Mouse (Mus musculus): ENCODE measurements around the gene Matn1. TPM values are rescaled to one million over a fixed set of nuclear protein-coding genes. Genes with fewer than 3 reads are reported as not detected.

Matn1 gene
- polyA plus RNA-seq, 1 experiment from 2014 or later, result not detected

GRCm38 (mm10) chr4:130906296-130906695, 37.9 kb upstream of the Matn1 start:
- Histone ChIP-seq H3K27me3 (ENCODE audit: control insufficient read depth, insufficient read depth, low read length) (no peaks in the 10 kb centered on the region), H3K4me2 (ENCODE audit: low read depth, low read length) (no peak overlapping the region), H3K9me3 (ENCODE audit: control insufficient read depth, low read length) (no peaks in the 10 kb centered on the region), H3K27ac (ENCODE audit: low read depth, low read length) (no peak overlapping the region), H3K9ac (replicated peaks; ENCODE audit: low read depth, low read length) (no peak overlapping the region), H3K4me3 (ENCODE audit: low read depth, low read length) (no peak overlapping the region), H3K36me3 (ENCODE audit: control insufficient read depth, insufficient read depth, low read length) (no peaks in the 10 kb centered on the region), H3K4me1 (ENCODE audit: control insufficient read depth, insufficient read depth, low read length) (peaks cover 4% of the 10 kb centered on the region)
- WGBS, result 23% methylated on average over 8 of the region's 8 CpGs
- ATAC-seq (ENCODE audit: low read depth), result peak; percentile 63; the same call in 1 of the 2 replicates

- no peak overlapping the region for H3K4me2 ChIP-seq (ENCODE audit: low read depth, low read length)
- no peaks in the 10 kb centered on the region for H3K36me3 ChIP-seq (ENCODE audit: control insufficient read depth, insufficient read depth, low read length)
- H3K4me3 ChIP-seq (ENCODE audit: low read depth, low read length), result no peak overlapping the region
- no peak overlapping the region for H3K27ac ChIP-seq (ENCODE audit: low read depth, low read length)
- no peak for ATAC-seq (ENCODE audit: low read depth)
- peaks cover 4% of the 10 kb centered on the region for H3K4me1 ChIP-seq (ENCODE audit: control insufficient read depth, insufficient read depth, low read length)
- H3K9me3 ChIP-seq (ENCODE audit: control insufficient read depth, low read length), result no peaks in the 10 kb centered on the region
- H3K9ac ChIP-seq (replicated peaks; ENCODE audit: low read depth, low read length), result no peak overlapping the region
- H3K27me3 ChIP-seq (ENCODE audit: control insufficient read depth, insufficient read depth, low read length), result no peaks in the 10 kb centered on the region
- 83% methylated on average over 19 of the region's 19 CpGs for WGBS
Observed at GRCm38 (mm10) chr4:130907200-130908069, 36.8 kb upstream of the Matn1 start.

GRCm38 (mm10) chr4:130908133-130908532, 36.1 kb upstream of the Matn1 start:
- Histone ChIP-seq H3K4me1 (ENCODE audit: control insufficient read depth, insufficient read depth, low read length) (peaks cover 4% of the 10 kb centered on the region), H3K9me3 (ENCODE audit: control insufficient read depth, low read length) (no peaks in the 10 kb centered on the region), H3K36me3 (ENCODE audit: control insufficient read depth, insufficient read depth, low read length) (no peaks in the 10 kb centered on the region), H3K4me2 (ENCODE audit: low read depth, low read length) (no peak overlapping the region), H3K27ac (ENCODE audit: low read depth, low read length) (no peak overlapping the region), H3K9ac (replicated peaks; ENCODE audit: low read depth, low read length) (no peak overlapping the region), H3K27me3 (ENCODE audit: control insufficient read depth, insufficient read depth, low read length) (no peaks in the 10 kb centered on the region), H3K4me3 (ENCODE audit: low read depth, low read length) (no peak overlapping the region)
- no peak for ATAC-seq (ENCODE audit: low read depth)
- WGBS, result 92% methylated on average over 10 of the region's 10 CpGs

- Histone ChIP-seq H3K9ac (replicated peaks; ENCODE audit: low read depth, low read length) (no peak overlapping the region), H3K27ac (ENCODE audit: low read depth, low read length) (no peak overlapping the region), H3K4me1 (ENCODE audit: control insufficient read depth, insufficient read depth, low read length) (peaks cover 4% of the 10 kb centered on the region), H3K36me3 (ENCODE audit: control insufficient read depth, insufficient read depth, low read length) (no peaks in the 10 kb centered on the region), H3K9me3 (ENCODE audit: control insufficient read depth, low read length) (no peaks in the 10 kb centered on the region), H3K4me2 (ENCODE audit: low read depth, low read length) (no peak overlapping the region), H3K27me3 (ENCODE audit: control insufficient read depth, insufficient read depth, low read length) (no peaks in the 10 kb centered on the region), H3K4me3 (ENCODE audit: low read depth, low read length) (no peak overlapping the region)
- no peak for ATAC-seq (ENCODE audit: low read depth)
- WGBS, result 61% methylated on average over 17 of the region's 17 CpGs
Observed at GRCm38 (mm10) chr4:130909167-130909874, 34.9 kb upstream of the Matn1 start.

- Histone ChIP-seq H3K9ac (replicated peaks; ENCODE audit: low read depth, low read length) (no peak overlapping the region), H3K27ac (ENCODE audit: low read depth, low read length) (no peak overlapping the region), H3K36me3 (ENCODE audit: control insufficient read depth, insufficient read depth, low read length) (no peaks in the 10 kb centered on the region), H3K4me1 (ENCODE audit: control insufficient read depth, insufficient read depth, low read length) (peaks cover 4% of the 10 kb centered on the region), H3K4me3 (ENCODE audit: low read depth, low read length) (no peak overlapping the region), H3K4me2 (ENCODE audit: low read depth, low read length) (no peak overlapping the region), H3K9me3 (ENCODE audit: control insufficient read depth, low read length) (no peaks in the 10 kb centered on the region), H3K27me3 (ENCODE audit: control insufficient read depth, insufficient read depth, low read length) (no peaks in the 10 kb centered on the region)
- 47% methylated on average over 7 of the region's 7 CpGs for WGBS
- no peak for ATAC-seq (ENCODE audit: low read depth)
Observed at GRCm38 (mm10) chr4:130910666-130911065, 33.5 kb upstream of the Matn1 start.

- H3K4me3 ChIP-seq (ENCODE audit: low read depth, low read length), result no peak overlapping the region
- H3K9me3 ChIP-seq (ENCODE audit: control insufficient read depth, low read length), result no peaks in the 10 kb centered on the region
- ATAC-seq (ENCODE audit: low read depth), result no peak
- H3K36me3 ChIP-seq (ENCODE audit: control insufficient read depth, insufficient read depth, low read length), result no peaks in the 10 kb centered on the region
- 86% methylated on average over 3 of the region's 3 CpGs for WGBS
- no peaks in the 10 kb centered on the region for H3K4me1 ChIP-seq (ENCODE audit: control insufficient read depth, insufficient read depth, low read length)
- H3K27me3 ChIP-seq (ENCODE audit: control insufficient read depth, insufficient read depth, low read length), result no peaks in the 10 kb centered on the region
- H3K27ac ChIP-seq (ENCODE audit: low read depth, low read length), result no peak overlapping the region
- H3K4me2 ChIP-seq (ENCODE audit: low read depth, low read length), result no peak overlapping the region
- no peak overlapping the region for H3K9ac ChIP-seq (replicated peaks; ENCODE audit: low read depth, low read length)
Observed at GRCm38 (mm10) chr4:130912626-130913025, 31.6 kb upstream of the Matn1 start.

GRCm38 (mm10) chr4:130913077-130913476, 31.1 kb upstream of the Matn1 start, which contains the start of gene Laptm5:
Gene Laptm5 (plus strand): TSS chr4:130913125.
- H3K36me3 ChIP-seq (ENCODE audit: control insufficient read depth, insufficient read depth, low read length), result no peaks in the 10 kb centered on the region
- no peak within 1 kb of the TSS for H3K9ac ChIP-seq (replicated peaks; ENCODE audit: low read depth, low read length)
- H3K9me3 ChIP-seq (ENCODE audit: control insufficient read depth, low read length), result no peaks in the 10 kb centered on the region
- no peak within 1 kb of the TSS for H3K4me3 ChIP-seq (ENCODE audit: low read depth, low read length)
- no peaks in the 10 kb centered on the region for H3K27me3 ChIP-seq (ENCODE audit: control insufficient read depth, insufficient read depth, low read length)
- 66% methylated on average over 11 of the region's 11 CpGs for WGBS
- H3K4me1 ChIP-seq (ENCODE audit: control insufficient read depth, insufficient read depth, low read length), result no peaks in the 10 kb centered on the region
- ATAC-seq (ENCODE audit: low read depth), result no peak
- no peak within 1 kb of the TSS for H3K27ac ChIP-seq (ENCODE audit: low read depth, low read length)
- no peak within 1 kb of the TSS for H3K4me2 ChIP-seq (ENCODE audit: low read depth, low read length)

- Histone ChIP-seq H3K9ac (replicated peaks; ENCODE audit: low read depth, low read length) (no peak overlapping the region), H3K4me3 (ENCODE audit: low read depth, low read length) (no peak overlapping the region), H3K27me3 (ENCODE audit: control insufficient read depth, insufficient read depth, low read length) (no peaks in the 10 kb centered on the region), H3K4me2 (ENCODE audit: low read depth, low read length) (no peak overlapping the region), H3K9me3 (ENCODE audit: control insufficient read depth, low read length) (no peaks in the 10 kb centered on the region), H3K36me3 (ENCODE audit: control insufficient read depth, insufficient read depth, low read length) (no peaks in the 10 kb centered on the region), H3K27ac (ENCODE audit: low read depth, low read length) (no peak overlapping the region), H3K4me1 (ENCODE audit: control insufficient read depth, insufficient read depth, low read length) (no peaks in the 10 kb centered on the region)
- 74% methylated on average over 3 of the region's 3 CpGs for WGBS
- no peak for ATAC-seq (ENCODE audit: low read depth)
Observed at GRCm38 (mm10) chr4:130913511-130913910, 30.7 kb upstream of the Matn1 start.

GRCm38 (mm10) chr4:130914011-130914410, 30.2 kb upstream of the Matn1 start:
- 84% methylated on average over 4 of the region's 4 CpGs for WGBS
- Histone ChIP-seq H3K4me2 (ENCODE audit: low read depth, low read length) (no peak overlapping the region), H3K27me3 (ENCODE audit: control insufficient read depth, insufficient read depth, low read length) (no peaks in the 10 kb centered on the region), H3K27ac (ENCODE audit: low read depth, low read length) (no peak overlapping the region), H3K9ac (replicated peaks; ENCODE audit: low read depth, low read length) (no peak overlapping the region), H3K36me3 (ENCODE audit: control insufficient read depth, insufficient read depth, low read length) (no peaks in the 10 kb centered on the region), H3K4me1 (ENCODE audit: control insufficient read depth, insufficient read depth, low read length) (no peaks in the 10 kb centered on the region), H3K9me3 (ENCODE audit: control insufficient read depth, low read length) (no peaks in the 10 kb centered on the region), H3K4me3 (ENCODE audit: low read depth, low read length) (no peak overlapping the region)
- no peak for ATAC-seq (ENCODE audit: low read depth)

Data from neural tube, embryonic 14.5 days (tissue).